Mouse (Mus musculus) heart, embryonic 13.5 days (tissue): ENCODE data around the gene Ribc1. TPM values are rescaled to one million over a fixed set of nuclear protein-coding genes. Genes with fewer than 3 reads are reported as not detected.

ENCODE experiments used
- ATAC-seq: fragments of 200-750 bp; cut with Nextera tagmentation; 2 replicates; pipeline ENCODE4 v1.8.0; 2017; ENCODE audit warnings: moderate TSS enrichment; ENCODE audit not compliant: insufficient number of reproducible peaks, low FRiP score, low TSS enrichment; ENCODE audit errors: extremely low read depth
- H3K27ac ChIP-seq: fragments of 300-500 bp; sonication (generic); replicated peaks from 2 replicates; pipeline ENCODE4 v1.5.1; 2015; ENCODE audit warnings: moderate library complexity, mild to moderate bottlenecking, inconsistent platforms
- H3K27me3 ChIP-seq: fragments of 300-500 bp; sonication (generic); replicated peaks from 2 replicates; pipeline ENCODE4 v1.6.1; 2015; ENCODE audit warnings: mild to moderate bottlenecking, inconsistent platforms
- H3K36me3 ChIP-seq: fragments of 300-500 bp; sonication (generic); 2 replicates; pipeline ENCODE4 v1.6.1; 2015; ENCODE audit warnings: mild to moderate bottlenecking, inconsistent platforms
- H3K4me1 ChIP-seq: fragments of 300-500 bp; sonication (generic); 2 replicates; pipeline ENCODE4 v1.6.1; 2015; ENCODE audit warnings: inconsistent platforms
- H3K4me2 ChIP-seq: fragments of 300-500 bp; sonication (generic); 2 replicates; pipeline ENCODE4 v1.6.1; 2015; ENCODE audit warnings: inconsistent platforms, mild to moderate bottlenecking, moderate library complexity
- H3K4me3 ChIP-seq: fragments of 300-500 bp; sonication (generic); 2 replicates; pipeline ENCODE4 v1.5.1; 2015; ENCODE audit warnings: moderate library complexity, mild to moderate bottlenecking, inconsistent platforms
- H3K9ac ChIP-seq: fragments of 300-500 bp; sonication (generic); 2 replicates; pipeline ENCODE4 v1.6.1; 2015; ENCODE audit warnings: inconsistent platforms, mild to moderate bottlenecking, moderate library complexity
- H3K9me3 ChIP-seq: fragments of 300-500 bp; sonication (generic); 2 replicates; pipeline ENCODE4 v1.6.1; 2016; ENCODE audit warnings: inconsistent platforms
- WGBS: fragments of 180-500 bp; shearing (Covaris S2); methylation state at CpG from one replicate; pipeline ENCODE4 v1.1.7; 2015; ENCODE audit warnings: mixed read lengths; 5-methylcytosine and 5-hydroxymethylcytosine counted together
- polyA plus RNA-seq: library from polyadenylated mRNA; unstranded; fragments of >200 nt; fragmentation: Nextera tagmentation; extraction: Ambion mirVana; gene quantifications from 2 replicates; pipeline ENCODE4 v1.2.1, GENCODE M21; 2015

Gene Ribc1
- polyA plus RNA-seq, 1 experiment from 2014 or later, result 2.0 TPM

DNA sequence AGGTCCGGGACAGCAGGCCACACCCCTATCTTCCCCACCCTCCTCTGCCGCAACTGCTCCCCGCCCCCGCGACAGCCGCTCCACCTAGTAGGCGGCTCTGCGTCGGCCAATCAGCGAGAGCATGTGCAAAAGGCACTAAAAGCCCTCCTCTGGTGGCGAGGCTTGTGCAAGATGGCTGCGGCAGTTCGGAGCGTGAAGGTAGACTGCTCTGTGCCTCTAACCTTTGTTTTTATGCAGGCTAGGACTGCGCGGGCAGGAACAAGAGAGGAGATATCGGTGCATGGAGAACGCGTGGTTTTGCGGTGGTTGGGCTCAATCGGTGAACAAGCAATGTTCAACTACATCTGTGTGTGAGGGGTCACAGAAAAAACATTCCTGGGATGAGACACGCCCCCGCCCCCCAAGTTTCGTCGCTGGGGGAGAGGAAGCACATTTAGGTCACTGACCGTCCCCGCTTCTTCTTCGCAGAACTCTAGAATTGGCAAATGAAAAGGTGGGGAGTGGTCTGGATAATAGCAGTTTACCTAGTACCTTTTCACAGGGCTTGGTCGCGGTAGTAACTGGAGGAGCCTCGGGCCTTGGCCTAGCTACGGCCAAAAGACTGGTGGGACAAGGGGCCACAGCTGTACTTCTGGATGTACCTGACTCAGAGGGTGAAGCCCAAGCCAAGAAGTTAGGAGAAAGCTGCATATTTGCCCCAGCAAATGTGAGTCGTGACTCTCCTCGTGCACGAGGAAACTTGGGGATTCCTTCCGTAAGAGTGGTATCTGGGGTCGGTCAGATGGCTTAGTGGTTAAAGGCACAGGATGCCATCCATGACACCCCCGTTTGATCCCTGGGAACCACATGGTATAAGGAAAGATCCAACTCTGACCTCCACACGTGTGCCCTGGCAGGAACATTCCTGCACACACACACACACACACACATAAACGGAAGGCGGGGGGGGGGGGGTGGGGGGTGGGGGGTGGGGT, 14.1 kb downstream of the Ribc1 start, which contains the start of gene Hsd17b10:
Gene Hsd17b10 (plus strand): TSS at position 109 of the 974 bp plus-strand sequence.
- 12% methylated on average over 39 of the region's 41 CpGs for WGBS
- peak within 1 kb of the TSS; percentile 61 for H3K4me3 ChIP-seq
- no peaks in the 10 kb centered on the region for H3K9me3 ChIP-seq
- H3K36me3 ChIP-seq, result peaks cover 24% of the 10 kb centered on the region
- peak within 1 kb of the TSS; percentile 69 for H3K27ac ChIP-seq
- H3K27me3 ChIP-seq, result peaks cover 64% of the 10 kb centered on the region
- peak; percentile 90 for ATAC-seq
- peaks cover 2% of the 10 kb centered on the region; the same call in 1 of the 2 replicates for H3K4me1 ChIP-seq
- H3K4me2 ChIP-seq, result peak within 1 kb of the TSS; percentile 72
- peak within 1 kb of the TSS; percentile 81 for H3K9ac ChIP-seq

DNA sequence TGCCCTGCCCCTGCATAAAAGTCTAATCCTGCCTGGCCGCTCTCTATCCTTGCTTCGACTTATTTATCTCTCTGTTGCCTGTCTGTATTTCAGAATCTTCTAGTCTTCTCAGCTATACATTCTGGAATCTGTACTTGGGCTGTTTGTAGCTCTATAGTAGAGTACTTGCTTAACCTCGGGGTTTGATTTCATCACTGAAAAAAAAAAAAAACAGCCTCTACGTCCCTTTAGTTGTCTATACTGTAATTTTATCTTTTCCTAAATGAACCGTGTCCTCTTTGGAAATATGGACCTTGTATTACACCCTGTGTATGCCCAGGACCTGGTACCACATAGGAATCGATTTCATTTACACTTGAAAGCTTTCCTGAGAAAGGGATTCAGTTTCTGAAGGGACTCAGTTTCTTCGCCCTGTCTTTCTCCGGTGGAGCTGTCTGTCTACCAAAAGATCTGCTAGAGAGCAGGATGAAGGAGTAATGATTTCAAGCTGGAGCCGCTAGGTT, 14.9 kb downstream of the Ribc1 start:
- ATAC-seq, result no peak
- peak overlapping the region; percentile 72 for H3K4me2 ChIP-seq
- H3K4me3 ChIP-seq, result peak overlapping the region; percentile 61
- no peaks in the 10 kb centered on the region for H3K9me3 ChIP-seq
- H3K27me3 ChIP-seq, result peaks cover 59% of the 10 kb centered on the region
- H3K27ac ChIP-seq, result peak overlapping the region; percentile 54; the same call in 1 of the 2 replicates
- WGBS, result 30% methylated on average over 9 of the region's 9 CpGs
- H3K36me3 ChIP-seq, result peaks cover 21% of the 10 kb centered on the region
- H3K4me1 ChIP-seq, result peaks cover 2% of the 10 kb centered on the region; the same call in 1 of the 2 replicates
- H3K9ac ChIP-seq, result peak overlapping the region; percentile 74

GRCm38 (mm10) chrX:151999006-151999710, 16.9 kb downstream of the Ribc1 start:
- no peak overlapping the region for H3K4me2 ChIP-seq
- no peak for ATAC-seq
- H3K4me1 ChIP-seq, result peaks cover 2% of the 10 kb centered on the region; the same call in 1 of the 2 replicates
- 61% methylated on average over 4 of the region's 4 CpGs for WGBS
- H3K9ac ChIP-seq, result no peak overlapping the region
- peaks cover 63% of the 10 kb centered on the region for H3K27me3 ChIP-seq
- H3K9me3 ChIP-seq, result no peaks in the 10 kb centered on the region
- no peak overlapping the region for H3K4me3 ChIP-seq
- H3K27ac ChIP-seq, result no peak overlapping the region
- peaks cover 10% of the 10 kb centered on the region for H3K36me3 ChIP-seq

Other genes starting within 250 kb of the Ribc1 start
- 31.4 and 34.5 TPM in 2 replicates for gene Huwe1, start 215.5 kb downstream of the Ribc1 start, polyA plus RNA-seq
- 165 and 195 TPM in 2 replicates for gene Hsd17b10, start 14.4 kb downstream of the Ribc1 start, polyA plus RNA-seq
- 65.6 and 69.5 TPM in 2 replicates for gene Smc1a, start 133 bp upstream of the Ribc1 start, polyA plus RNA-seq
- 31.3 and 34.1 TPM in 2 replicates for gene Iqsec2, start 128.0 kb upstream of the Ribc1 start, polyA plus RNA-seq
- gene Kdm5c, start 216.7 kb upstream of the Ribc1 start, polyA plus RNA-seq, result 29.6 and 32.3 TPM in 2 replicates